Mouse (Mus musculus) heart, embryonic 10.5 days (tissue): ENCODE results near the gene Cilp. TPM values are rescaled to one million over a fixed set of nuclear protein-coding genes. Genes with fewer than 3 reads are reported as not detected.

Source experiments
- DNase-seq: peaks from one replicate; pipeline ENCODE4 v3.0.0-alpha.2; 2017; ENCODE audit warnings: low spot score
- H3K27ac ChIP-seq: fragments of 300-500 bp; sonication (generic); 2 replicates; pipeline ENCODE4 v1.5.1; 2016; ENCODE audit warnings: mild to moderate bottlenecking
- H3K27me3 ChIP-seq: fragments of 300-500 bp; sonication (generic); 2 replicates; pipeline ENCODE4 v1.6.1; 2016; ENCODE audit warnings: mild to moderate bottlenecking; ENCODE audit not compliant: poor library complexity, insufficient read depth, severe bottlenecking
- H3K36me3 ChIP-seq: fragments of 300-500 bp; sonication (generic); 2 replicates; pipeline ENCODE4 v1.6.1; 2016; ENCODE audit warnings: mild to moderate bottlenecking, moderate library complexity
- H3K4me1 ChIP-seq: fragments of 300-500 bp; sonication (generic); 2 replicates; pipeline ENCODE4 v1.6.1; 2016; ENCODE audit warnings: mild to moderate bottlenecking
- H3K4me3 ChIP-seq: fragments of 300-500 bp; sonication (generic); 2 replicates; pipeline ENCODE4 v1.5.1; 2016; ENCODE audit warnings: mild to moderate bottlenecking, moderate library complexity
- H3K9me3 ChIP-seq: fragments of 300-500 bp; sonication (generic); 2 replicates; pipeline ENCODE4 v1.6.1; 2016; ENCODE audit warnings: mild to moderate bottlenecking, moderate library complexity
- WGBS: fragments of 180-500 bp; shearing (Covaris S2); methylation state at CpG from one replicate; pipeline ENCODE4 v1.1.7; 2016; 5-methylcytosine and 5-hydroxymethylcytosine counted together
- polyA plus RNA-seq: library from polyadenylated mRNA; unstranded; fragments of >200 nt; fragmentation: Nextera tagmentation; extraction: Ambion mirVana; gene quantifications from 2 replicates; pipeline ENCODE4 v1.2.1, GENCODE M21; 2016

Gene Cilp
- polyA plus RNA-seq, 1 experiment from 2014 or later, result not detected

- Histone ChIP-seq H3K27me3 (no peaks in the 10 kb centered on the region), H3K4me3 (no peak overlapping the region), H3K36me3 (no peaks in the 10 kb centered on the region), H3K9me3 (no peaks in the 10 kb centered on the region), H3K4me1 (peaks cover 5% of the 10 kb centered on the region), H3K27ac (no peak overlapping the region)
- 82% methylated on average over 4 of the region's 4 CpGs for WGBS
- no peak for DNase-seq
Measured at GRCm38 (mm10) chr9:65289988-65290387, 25.0 kb downstream of the Cilp start.

GRCm38 (mm10) chr9:65292421-65292820 is 27.4 kb downstream of the Cilp start:
- H3K27ac ChIP-seq, result no peak overlapping the region
- no peaks in the 10 kb centered on the region for H3K27me3 ChIP-seq
- no peak for DNase-seq
- WGBS, result 82% methylated on average over 3 of the region's 3 CpGs
- H3K4me3 ChIP-seq, result no peak overlapping the region
- no peaks in the 10 kb centered on the region for H3K9me3 ChIP-seq
- peaks cover 10% of the 10 kb centered on the region for H3K4me1 ChIP-seq
- peaks cover 7% of the 10 kb centered on the region; the same call in 1 of the 2 replicates for H3K36me3 ChIP-seq

- Histone ChIP-seq H3K36me3 (peaks cover 10% of the 10 kb centered on the region; the same call in 1 of the 2 replicates), H3K27me3 (no peaks in the 10 kb centered on the region), H3K4me3 (peak overlapping the region; percentile 77), H3K4me1 (peaks cover 10% of the 10 kb centered on the region), H3K9me3 (no peaks in the 10 kb centered on the region), H3K27ac (peak overlapping the region; percentile 91)
- 35% methylated on average over 5 of the region's 5 CpGs for WGBS
- DNase-seq, result no peak
Measured at GRCm38 (mm10) chr9:65293119-65293518, 28.1 kb downstream of the Cilp start.

- no peak for DNase-seq
- H3K27ac ChIP-seq, result peak overlapping the region; percentile 91
- H3K27me3 ChIP-seq, result no peaks in the 10 kb centered on the region
- H3K4me1 ChIP-seq, result peaks cover 10% of the 10 kb centered on the region
- WGBS, result 1% methylated on average over 9 of the region's 9 CpGs
- no peaks in the 10 kb centered on the region for H3K9me3 ChIP-seq
- H3K4me3 ChIP-seq, result peak overlapping the region; percentile 77
- peaks cover 10% of the 10 kb centered on the region; the same call in 1 of the 2 replicates for H3K36me3 ChIP-seq
Measured at GRCm38 (mm10) chr9:65293580-65293972, 28.6 kb downstream of the Cilp start.

GRCm38 (mm10) chr9:65293973-65294715 is 29.2 kb downstream of the Cilp start, which contains the start of gene Clpx:
Gene Clpx (plus strand): TSS chr9:65294260.
- Histone ChIP-seq H3K27ac (peak within 1 kb of the TSS; percentile 91), H3K27me3 (no peaks in the 10 kb centered on the region), H3K36me3 (peaks cover 10% of the 10 kb centered on the region; the same call in 1 of the 2 replicates), H3K4me1 (peaks cover 10% of the 10 kb centered on the region), H3K4me3 (peak within 1 kb of the TSS; percentile 77), H3K9me3 (no peaks in the 10 kb centered on the region)
- peak; percentile 99 for DNase-seq
- WGBS, result under 1% methylated on average over 71 of the region's 71 CpGs

GRCm38 (mm10) chr9:65294716-65295378 is 29.9 kb downstream of the Cilp start:
- WGBS, result 3% methylated on average over 28 of the region's 28 CpGs
- Histone ChIP-seq H3K4me3 (peak overlapping the region; percentile 77), H3K4me1 (peaks cover 10% of the 10 kb centered on the region), H3K27ac (peak overlapping the region; percentile 91), H3K36me3 (peaks cover 13% of the 10 kb centered on the region), H3K9me3 (no peaks in the 10 kb centered on the region), H3K27me3 (no peaks in the 10 kb centered on the region)
- peak; percentile 80 for DNase-seq

GRCm38 (mm10) chr9:65297056-65297455 is 32.1 kb downstream of the Cilp start:
- Histone ChIP-seq H3K36me3 (peaks cover 33% of the 10 kb centered on the region), H3K4me1 (peaks cover 10% of the 10 kb centered on the region), H3K27ac (no peak overlapping the region), H3K4me3 (no peak overlapping the region), H3K9me3 (no peaks in the 10 kb centered on the region), H3K27me3 (no peaks in the 10 kb centered on the region)
- no peak for DNase-seq
- WGBS, result 94% methylated on average over 2 of the region's 2 CpGs

GRCm38 (mm10) chr9:65298761-65299160 is 33.8 kb downstream of the Cilp start:
- DNase-seq, result no peak
- Histone ChIP-seq H3K4me3 (no peak overlapping the region), H3K27ac (no peak overlapping the region), H3K9me3 (no peaks in the 10 kb centered on the region), H3K4me1 (0 out of 2 replicates have a peak, but pooled peaks cover 5% of the 10 kb centered on the region), H3K36me3 (peaks cover 50% of the 10 kb centered on the region), H3K27me3 (no peaks in the 10 kb centered on the region)
- WGBS, result 82% methylated on average over 3 of the region's 3 CpGs

GRCm38 (mm10) chr9:65299650-65300049 is 34.7 kb downstream of the Cilp start:
- H3K36me3 ChIP-seq, result peaks cover 57% of the 10 kb centered on the region
- DNase-seq, result no peak
- H3K4me1 ChIP-seq, result 0 out of 2 replicates have a peak, but pooled peaks cover 5% of the 10 kb centered on the region
- H3K9me3 ChIP-seq, result no peaks in the 10 kb centered on the region
- no peak overlapping the region for H3K4me3 ChIP-seq
- no peaks in the 10 kb centered on the region for H3K27me3 ChIP-seq
- WGBS, result 94% methylated on average over 7 of the region's 7 CpGs
- no peak overlapping the region for H3K27ac ChIP-seq

GRCm38 (mm10) chr9:65302327-65302983 is 37.5 kb downstream of the Cilp start:
- DNase-seq, result no peak
- Histone ChIP-seq H3K36me3 (peaks cover 71% of the 10 kb centered on the region), H3K27ac (no peak overlapping the region), H3K27me3 (no peaks in the 10 kb centered on the region), H3K4me3 (no peak overlapping the region), H3K4me1 (no peaks in the 10 kb centered on the region), H3K9me3 (no peaks in the 10 kb centered on the region)
- 81% methylated on average over 4 of the region's 4 CpGs for WGBS

- H3K9me3 ChIP-seq, result no peaks in the 10 kb centered on the region
- no peak for DNase-seq
- H3K36me3 ChIP-seq, result peaks cover 75% of the 10 kb centered on the region
- no peak overlapping the region for H3K27ac ChIP-seq
- no peak overlapping the region for H3K4me3 ChIP-seq
- WGBS, result 96% methylated on average over 4 of the region's 4 CpGs
- H3K4me1 ChIP-seq, result no peaks in the 10 kb centered on the region
- no peaks in the 10 kb centered on the region for H3K27me3 ChIP-seq
Measured at GRCm38 (mm10) chr9:65303586-65303985, 38.6 kb downstream of the Cilp start.

GRCm38 (mm10) chr9:65304300-65304699 is 39.3 kb downstream of the Cilp start:
- peaks cover 81% of the 10 kb centered on the region for H3K36me3 ChIP-seq
- no peaks in the 10 kb centered on the region for H3K27me3 ChIP-seq
- no peak for DNase-seq
- no peaks in the 10 kb centered on the region for H3K9me3 ChIP-seq
- no peak overlapping the region for H3K4me3 ChIP-seq
- WGBS, result 81% methylated on average over 4 of the region's 4 CpGs
- H3K27ac ChIP-seq, result no peak overlapping the region
- H3K4me1 ChIP-seq, result no peaks in the 10 kb centered on the region

- Histone ChIP-seq H3K4me3 (no peak overlapping the region), H3K27ac (no peak overlapping the region), H3K4me1 (no peaks in the 10 kb centered on the region), H3K27me3 (no peaks in the 10 kb centered on the region), H3K9me3 (no peaks in the 10 kb centered on the region), H3K36me3 (peaks cover 75% of the 10 kb centered on the region)
- DNase-seq, result peak; percentile 35
- WGBS, result 92% methylated on average over 2 of the region's 2 CpGs
Measured at GRCm38 (mm10) chr9:65306672-65307071, 41.7 kb downstream of the Cilp start.
